Mouse (Mus musculus): Measurements from ENCODE around the gene Fam219a. TPM values are rescaled to one million over a fixed set of nuclear protein-coding genes. Genes with fewer than 3 reads are reported as not detected.

Fam219a gene
- total RNA-seq (2015; ENCODE audit: low replicate concordance): 1.1 TPM in 1 of 2 replicates, not detected in the other
- 0.39 and 0.45 TPM in 2 replicates for total RNA-seq (2017; ENCODE audit: low replicate concordance)

- peak; percentile 98 for ATAC-seq (replicated peaks; ENCODE audit: low FRiP score, poor library complexity, severe bottlenecking)
Observed at GRCm38 (mm10) chr4:41569411-41569885, at the start of gene Fam219a, which contains the start of gene Dnaic1. TSS of gene Fam219a (minus strand) at chr4:41569538. TSS of gene Dnaic1 (plus strand) at chr4:41569775.

- ATAC-seq (replicated peaks; ENCODE audit: low FRiP score, poor library complexity, severe bottlenecking): no peak
Observed at GRCm38 (mm10) chr4:41615661-41616599, 46.6 kb upstream of the Fam219a start.

- ATAC-seq (replicated peaks; ENCODE audit: low FRiP score, poor library complexity, severe bottlenecking): no peak
Observed at GRCm38 (mm10) chr4:41614156-41614555, 44.8 kb upstream of the Fam219a start.

- no peak for ATAC-seq (replicated peaks; ENCODE audit: low FRiP score, poor library complexity, severe bottlenecking)
Observed at GRCm38 (mm10) chr4:41612166-41612565, 42.8 kb upstream of the Fam219a start.

GRCm38 (mm10) chr4:41610594-41610980, 41.2 kb upstream of the Fam219a start:
- ATAC-seq (replicated peaks; ENCODE audit: low FRiP score, poor library complexity, severe bottlenecking): no peak

- no peak for ATAC-seq (replicated peaks; ENCODE audit: low FRiP score, poor library complexity, severe bottlenecking)
Observed at GRCm38 (mm10) chr4:41609681-41610593, 40.6 kb upstream of the Fam219a start.

GRCm38 (mm10) chr4:41606784-41607183, 37.4 kb upstream of the Fam219a start:
- ATAC-seq (replicated peaks; ENCODE audit: low FRiP score, poor library complexity, severe bottlenecking): no peak

GRCm38 (mm10) chr4:41604476-41605396, 35.4 kb upstream of the Fam219a start:
- no peak for ATAC-seq (replicated peaks; ENCODE audit: low FRiP score, poor library complexity, severe bottlenecking)

- ATAC-seq (replicated peaks; ENCODE audit: low FRiP score, poor library complexity, severe bottlenecking): no peak
Observed at GRCm38 (mm10) chr4:41602818-41603217, 33.5 kb upstream of the Fam219a start.

- no peak for ATAC-seq (replicated peaks; ENCODE audit: low FRiP score, poor library complexity, severe bottlenecking)
Observed at GRCm38 (mm10) chr4:41583353-41583752, 14.0 kb upstream of the Fam219a start.

- no peak for ATAC-seq (replicated peaks; ENCODE audit: low FRiP score, poor library complexity, severe bottlenecking)
Observed at GRCm38 (mm10) chr4:41575914-41576313, 6.6 kb upstream of the Fam219a start.

- no peak for ATAC-seq (replicated peaks; ENCODE audit: low FRiP score, poor library complexity, severe bottlenecking)
Observed at GRCm38 (mm10) chr4:41573492-41573891, 4.2 kb upstream of the Fam219a start.

GRCm38 (mm10) chr4:41571490-41571889, 2.2 kb upstream of the Fam219a start:
- no peak for ATAC-seq (replicated peaks; ENCODE audit: low FRiP score, poor library complexity, severe bottlenecking)

- ATAC-seq (replicated peaks; ENCODE audit: low FRiP score, poor library complexity, severe bottlenecking): no peak
Observed at GRCm38 (mm10) chr4:41568682-41569410, 492 bp downstream of the Fam219a start.

- ATAC-seq (replicated peaks; ENCODE audit: low FRiP score, poor library complexity, severe bottlenecking): no peak
Observed at GRCm38 (mm10) chr4:41568239-41568638, 1.1 kb downstream of the Fam219a start.

GRCm38 (mm10) chr4:41566123-41566522, 3.2 kb downstream of the Fam219a start:
- ATAC-seq (replicated peaks; ENCODE audit: low FRiP score, poor library complexity, severe bottlenecking): no peak

GRCm38 (mm10) chr4:41563297-41563696, 6.0 kb downstream of the Fam219a start:
- ATAC-seq (replicated peaks; ENCODE audit: low FRiP score, poor library complexity, severe bottlenecking): no peak

GRCm38 (mm10) chr4:41557092-41557491, 12.2 kb downstream of the Fam219a start:
- ATAC-seq (replicated peaks; ENCODE audit: low FRiP score, poor library complexity, severe bottlenecking): no peak

All from erythroid progenitor cell, adult 5-6 weeks (primary cell).